Mouse (Mus musculus) left cerebral cortex, adult 11 months (tissue): ENCODE results near the gene Gm973.

Experiments
- DNase-seq: peaks from one replicate; pipeline ENCODE4 v3.0.0; 2022; ENCODE audit warnings: low spot score

Gm973 gene

GRCm38 (mm10) chr1:59516026-59516917, at the start of gene Gm973:
Gene Gm973 (plus strand): TSS chr1:59516264.
- peak; percentile 61 for DNase-seq

GRCm38 (mm10) chr1:59469170-59469569, 46.9 kb upstream of the Gm973 start:
- no peak for DNase-seq

GRCm38 (mm10) chr1:59470766-59471165, 45.3 kb upstream of the Gm973 start:
- DNase-seq, result no peak

GRCm38 (mm10) chr1:59472368-59473180, 43.5 kb upstream of the Gm973 start:
- no peak for DNase-seq

GRCm38 (mm10) chr1:59473181-59473555, 42.9 kb upstream of the Gm973 start:
- no peak for DNase-seq

- DNase-seq, result no peak
Measured at GRCm38 (mm10) chr1:59475618-59476017, 40.4 kb upstream of the Gm973 start.

- DNase-seq, result no peak
Measured at GRCm38 (mm10) chr1:59478911-59479310, 37.2 kb upstream of the Gm973 start.

GRCm38 (mm10) chr1:59480821-59481455, 35.1 kb upstream of the Gm973 start:
- no peak for DNase-seq

- DNase-seq, result peak; percentile 78
Measured at GRCm38 (mm10) chr1:59481456-59482291, 34.4 kb upstream of the Gm973 start.

- DNase-seq, result no peak
Measured at GRCm38 (mm10) chr1:59482331-59482695, 33.8 kb upstream of the Gm973 start, which contains the start of gene Fzd7. Gene Fzd7 (plus strand): TSS chr1:59482424.

GRCm38 (mm10) chr1:59482696-59483520, 33.2 kb upstream of the Gm973 start:
- no peak for DNase-seq

- no peak for DNase-seq
Measured at GRCm38 (mm10) chr1:59483521-59484245, 32.4 kb upstream of the Gm973 start.

- DNase-seq, result no peak
Measured at GRCm38 (mm10) chr1:59484314-59484713, 31.8 kb upstream of the Gm973 start.

- no peak for DNase-seq
Measured at GRCm38 (mm10) chr1:59484791-59485785, 31.0 kb upstream of the Gm973 start.

GRCm38 (mm10) chr1:59485803-59486202, 30.3 kb upstream of the Gm973 start:
- DNase-seq, result no peak

GRCm38 (mm10) chr1:59487651-59488051, 28.4 kb upstream of the Gm973 start:
- no peak for DNase-seq

GRCm38 (mm10) chr1:59488481-59488880, 27.6 kb upstream of the Gm973 start:
- DNase-seq, result no peak

GRCm38 (mm10) chr1:59488991-59489390, 27.1 kb upstream of the Gm973 start:
- no peak for DNase-seq

- DNase-seq, result no peak
Measured at GRCm38 (mm10) chr1:59491517-59491916, 24.5 kb upstream of the Gm973 start.
